Mouse (Mus musculus) liver, postnatal 0 days (tissue): Measurements from ENCODE around the gene Uvssa.

Experiments
- CTCF ChIP-seq: sonication (generic); IDR thresholded peaks from 2 replicates; pipeline ENCODE4 v1.5.1; 2016; ENCODE audit warnings: antibody characterized with exemption, low read depth
- EP300 ChIP-seq: IDR thresholded peaks from 2 replicates; pipeline ENCODE4 v1.6.1; 2016; ENCODE audit warnings: antibody characterized with exemption, low read depth, mild to moderate bottlenecking

- no peak for TF ChIP-seq CTCF
- TF ChIP-seq EP300, result no peak
Measured at GRCm38 (mm10) chr5:33387550-33387949, 9.2 kb downstream of the Uvssa start.
